Mouse (Mus musculus) hindbrain, postnatal 0 days (tissue): Measurements from ENCODE around the gene Hoxc8. TPM values are rescaled to one million over a fixed set of nuclear protein-coding genes. Genes with fewer than 3 reads are reported as not detected.
A peak's percentile ranks its signal among the peaks of the same experiment; 100 is the strongest.

Experiments used
- ATAC-seq: fragments of 200-750 bp; cut with Nextera tagmentation; 2 replicates; pipeline ENCODE4 v1.8.0; 2017; ENCODE audit warnings: mild to moderate bottlenecking, moderate TSS enrichment, moderate library complexity
- DNase-seq: peaks from one replicate; pipeline ENCODE4 v3.0.0-alpha.2; 2015; ENCODE audit warnings: low spot score
- H3K27ac ChIP-seq: fragments of 300-500 bp; sonication (generic); 2 replicates; pipeline ENCODE4 v1.5.1; 2014; ENCODE audit warnings: mild to moderate bottlenecking
- H3K27me3 ChIP-seq: fragments of 300-500 bp; sonication (generic); 2 replicates; pipeline ENCODE4 v1.6.1; 2014; ENCODE audit warnings: low read length, mixed read lengths; ENCODE audit not compliant: insufficient read depth
- H3K36me3 ChIP-seq: fragments of 300-500 bp; sonication (generic); 2 replicates; pipeline ENCODE4 v1.6.1; 2014; ENCODE audit warnings: low read length, mixed read lengths; ENCODE audit not compliant: insufficient read depth
- H3K4me1 ChIP-seq: fragments of 300-500 bp; sonication (generic); 2 replicates; pipeline ENCODE4 v1.6.1; 2014; ENCODE audit warnings: antibody characterized with exemption, low read length, mixed read lengths; ENCODE audit not compliant: insufficient read depth
- H3K4me2 ChIP-seq: fragments of 300-500 bp; sonication (generic); 2 replicates; pipeline ENCODE4 v1.6.1; 2014; ENCODE audit warnings: low read depth, mild to moderate bottlenecking, low read length, moderate library complexity, mixed read lengths
- H3K4me3 ChIP-seq: fragments of 300-500 bp; sonication (generic); 2 replicates; pipeline ENCODE4 v1.5.1; 2014; ENCODE audit warnings: low read length
- H3K9ac ChIP-seq: fragments of 300-500 bp; sonication (generic); replicated peaks from 2 replicates; pipeline ENCODE4 v1.6.1; 2014; ENCODE audit warnings: mild to moderate bottlenecking, low read length, moderate library complexity, mixed read lengths
- H3K9me3 ChIP-seq: fragments of 300-500 bp; sonication (generic); 2 replicates; pipeline ENCODE4 v1.6.1; 2016; ENCODE audit warnings: low read length, mixed read lengths
- CTCF ChIP-seq: IDR thresholded peaks from 2 replicates; pipeline ENCODE4 v1.5.1; 2016; ENCODE audit warnings: antibody characterized with exemption, control low read depth, low read depth
- WGBS: fragments of 180-500 bp; shearing (Covaris S2); extraction: QIAGEN DNeasy Blood & Tissue Kit; methylation state at CpG from one replicate; pipeline ENCODE4 v1.1.7; 2014; 5-methylcytosine and 5-hydroxymethylcytosine counted together
- polyA plus RNA-seq: library from polyadenylated mRNA; unstranded; fragments of >200 nt; fragmentation: Nextera tagmentation; extraction: Ambion mirVana; gene quantifications from 2 replicates; pipeline ENCODE4 v1.2.1, GENCODE M21; 2015
- total RNA-seq: library from RNA; depleted of rRNA; stranded (reverse); fragments of >200 nt; gene quantifications from 2 replicates; pipeline ENCODE4 v1.2.3, GENCODE M21; 2014

The Hoxc8 gene
- total and polyA plus RNA-seq, 2 experiments from 2014 or later, result 0.26 TPM; not detected in 1

DNA sequence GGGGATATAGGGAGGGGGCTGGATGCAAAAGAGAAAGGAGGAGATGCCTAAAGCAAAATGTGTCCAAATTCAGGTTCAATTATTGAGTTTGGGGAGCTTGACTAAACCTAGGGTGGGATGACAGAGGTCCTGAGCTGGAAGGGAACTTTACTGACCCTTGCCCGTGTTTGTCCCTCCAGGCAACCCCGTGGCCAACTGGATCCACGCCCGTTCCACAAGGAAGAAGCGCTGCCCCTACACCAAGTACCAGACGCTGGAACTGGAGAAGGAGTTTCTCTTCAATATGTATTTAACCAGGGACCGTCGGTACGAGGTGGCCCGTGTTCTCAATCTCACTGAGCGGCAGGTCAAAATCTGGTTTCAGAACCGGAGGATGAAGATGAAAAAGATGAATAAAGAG lies 6.7 kb upstream of the Hoxc8 start:
- WGBS, result 2% methylated on average over 12 of the region's 12 CpGs
- Histone ChIP-seq H3K27me3 (peaks cover 85% of the 10 kb centered on the region), H3K4me3 (no peak overlapping the region), H3K9ac (no peak overlapping the region), H3K4me2 (no peak overlapping the region), H3K27ac (no peak overlapping the region), H3K36me3 (no peaks in the 10 kb centered on the region), H3K4me1 (no peaks in the 10 kb centered on the region), H3K9me3 (no peaks in the 10 kb centered on the region)
- no peak for ATAC-seq
- no peak for TF ChIP-seq CTCF
- DNase-seq, result no peak

DNA sequence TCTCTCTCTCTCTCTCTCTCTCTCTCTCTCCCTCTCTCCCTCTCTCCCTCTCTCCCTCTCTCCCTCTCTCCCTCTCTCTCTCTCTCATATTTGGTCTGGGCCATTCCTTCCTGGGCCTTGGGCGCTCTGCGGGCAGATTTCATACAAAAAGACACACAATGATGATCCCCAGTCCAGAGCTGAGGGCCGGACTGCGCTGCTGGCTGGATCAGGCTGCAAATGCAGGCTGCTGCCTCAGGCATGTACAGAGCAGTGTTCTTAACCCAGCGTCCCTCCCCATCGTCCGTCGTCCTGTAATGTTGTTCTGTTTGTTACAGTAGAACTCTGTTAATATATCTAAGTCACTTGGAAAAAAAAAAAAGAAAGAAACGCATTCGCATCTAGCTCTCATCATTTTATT lies 5.9 kb upstream of the Hoxc8 start:
- H3K27ac ChIP-seq, result no peak overlapping the region
- H3K4me2 ChIP-seq, result no peak overlapping the region
- no peak overlapping the region for H3K9ac ChIP-seq
- H3K36me3 ChIP-seq, result no peaks in the 10 kb centered on the region
- WGBS, result 2% methylated on average over 10 of the region's 10 CpGs
- H3K4me1 ChIP-seq, result no peaks in the 10 kb centered on the region
- no peak overlapping the region for H3K4me3 ChIP-seq
- DNase-seq (no peak), ATAC-seq (no peak)
- H3K27me3 ChIP-seq, result peaks cover 85% of the 10 kb centered on the region
- no peak for TF ChIP-seq CTCF
- H3K9me3 ChIP-seq, result no peaks in the 10 kb centered on the region

DNA sequence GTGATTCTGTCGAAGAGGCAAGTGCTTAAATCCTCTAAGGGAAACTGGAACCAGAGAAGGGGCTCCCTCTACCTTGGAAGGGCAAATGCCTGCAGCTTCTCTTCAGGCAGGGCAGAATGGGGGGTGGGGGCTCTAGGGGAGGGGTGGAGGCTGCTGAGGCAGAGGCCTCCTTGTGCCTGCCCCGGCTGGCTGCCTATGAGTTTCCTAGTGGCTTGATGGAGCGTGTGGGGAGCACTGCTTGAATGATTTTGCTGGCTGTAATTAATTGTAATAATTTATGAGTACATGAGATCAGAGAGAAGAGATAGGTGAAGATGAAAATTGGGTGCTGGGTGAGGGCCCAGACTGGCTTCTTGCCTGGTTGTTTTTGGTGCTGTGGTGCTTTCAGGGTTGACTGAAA lies 5.5 kb upstream of the Hoxc8 start:
- DNase-seq (no peak), ATAC-seq (no peak)
- Histone ChIP-seq H3K9me3 (no peaks in the 10 kb centered on the region), H3K4me3 (no peak overlapping the region), H3K4me2 (no peak overlapping the region), H3K27me3 (peaks cover 85% of the 10 kb centered on the region), H3K9ac (no peak overlapping the region), H3K27ac (no peak overlapping the region), H3K4me1 (no peaks in the 10 kb centered on the region), H3K36me3 (no peaks in the 10 kb centered on the region)
- 6% methylated on average over 3 of the region's 3 CpGs for WGBS
- no peak for TF ChIP-seq CTCF

DNA sequence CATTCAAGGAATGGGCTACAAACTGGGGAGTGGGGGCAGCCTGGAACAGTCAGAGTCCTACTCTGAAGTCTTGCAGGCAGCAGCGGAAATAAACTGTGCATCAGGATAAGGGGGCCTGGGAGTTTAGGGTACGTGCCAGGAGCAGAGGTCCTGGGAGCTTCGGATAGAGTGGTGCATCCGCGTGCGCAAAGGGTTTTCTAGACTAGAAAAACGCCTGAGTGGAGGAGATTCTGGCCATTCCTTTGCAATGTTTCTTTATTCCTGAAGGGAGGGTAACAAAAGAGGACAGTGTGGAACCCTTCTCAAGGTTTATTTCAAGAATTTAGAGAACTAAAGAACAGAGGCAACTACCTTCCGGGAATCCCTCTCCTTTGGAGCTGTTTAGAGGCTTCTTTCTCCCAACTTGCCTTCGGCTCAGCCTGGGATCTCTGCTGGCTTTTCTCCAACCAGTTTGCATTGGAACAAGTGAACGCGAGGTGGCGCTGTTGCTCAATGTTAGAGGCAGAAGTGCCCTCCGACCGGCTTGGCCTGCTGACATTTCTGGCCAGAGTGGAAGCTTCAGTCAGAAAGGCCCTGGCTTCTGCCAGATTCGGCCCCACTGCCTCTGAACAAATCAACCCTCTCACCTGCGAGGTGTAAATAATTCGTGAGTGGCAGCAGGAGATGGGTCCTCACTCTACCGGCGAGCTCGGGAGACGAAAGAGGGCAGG lies 3.1 kb upstream of the Hoxc8 start:
- WGBS, result 4% methylated on average over 21 of the region's 21 CpGs
- H3K4me1 ChIP-seq, result no peaks in the 10 kb centered on the region

DNA sequence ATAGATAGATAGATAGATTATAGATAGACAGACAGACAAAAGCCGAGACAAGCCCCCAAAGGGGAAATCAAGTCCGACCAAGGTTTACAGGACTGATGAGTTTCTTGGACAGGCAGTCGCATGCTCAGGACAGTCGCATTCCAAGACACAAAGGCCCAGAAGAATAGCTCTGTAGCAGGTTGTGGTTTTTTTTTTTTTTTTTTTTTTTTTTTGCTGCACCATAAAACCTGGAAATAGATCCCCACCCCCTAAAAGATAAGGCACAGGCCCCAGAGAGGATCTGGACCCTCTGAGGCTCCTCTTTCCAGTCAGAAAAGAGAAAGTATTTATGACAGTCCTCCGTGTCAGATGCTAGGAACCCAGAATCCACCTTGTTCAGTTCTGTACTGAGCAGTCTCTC lies 2.3 kb upstream of the Hoxc8 start:
- DNase-seq, result no peak
- WGBS, result 25% methylated on average over 5 of the region's 5 CpGs
- Histone ChIP-seq H3K9ac (no peak overlapping the region), H3K36me3 (no peaks in the 10 kb centered on the region), H3K27ac (no peak overlapping the region), H3K4me1 (no peaks in the 10 kb centered on the region), H3K9me3 (no peaks in the 10 kb centered on the region), H3K4me3 (no peak overlapping the region), H3K4me2 (no peak overlapping the region), H3K27me3 (peaks cover 98% of the 10 kb centered on the region)
- ATAC-seq, result no peak
- no peak for TF ChIP-seq CTCF

More for the DNA sequence above, 3.1 kb upstream of the Hoxc8 start:
- Histone ChIP-seq H3K4me2 (no peak overlapping the region), H3K27ac (no peak overlapping the region), H3K36me3 (no peaks in the 10 kb centered on the region), H3K9ac (no peak overlapping the region), H3K4me3 (no peak overlapping the region), H3K9me3 (no peaks in the 10 kb centered on the region), H3K27me3 (peaks cover 98% of the 10 kb centered on the region)
- peak; percentile 93 for TF ChIP-seq CTCF
- ATAC-seq (peak; percentile 61; the same call in 1 of the 2 replicates), DNase-seq (peak; percentile 96)

DNA sequence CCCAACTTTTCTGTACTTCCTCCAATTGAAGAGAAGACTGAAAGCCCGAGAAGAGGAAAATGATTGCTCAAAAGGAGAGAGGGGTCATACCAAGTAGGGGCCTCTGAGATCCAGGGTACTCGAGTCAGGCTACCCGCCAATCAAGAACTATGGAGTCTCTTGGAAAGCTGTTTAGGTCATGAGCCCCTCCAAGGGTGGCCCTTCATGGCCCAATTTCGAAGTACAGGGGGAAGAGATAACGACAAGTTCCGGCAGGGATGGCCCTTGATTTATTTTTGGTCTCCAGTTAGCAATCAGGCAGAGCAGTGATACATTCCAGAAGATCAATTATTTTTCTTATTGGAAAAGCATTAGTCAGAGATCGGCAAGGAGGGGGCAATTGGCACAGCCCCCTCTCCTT lies 1.4 kb downstream of the Hoxc8 start:
- Histone ChIP-seq H3K4me3 (no peak overlapping the region), H3K9me3 (no peaks in the 10 kb centered on the region), H3K27me3 (peaks cover 92% of the 10 kb centered on the region), H3K4me1 (no peaks in the 10 kb centered on the region), H3K27ac (no peak overlapping the region), H3K4me2 (no peak overlapping the region), H3K36me3 (no peaks in the 10 kb centered on the region), H3K9ac (no peak overlapping the region)
- DNase-seq (no peak), ATAC-seq (no peak)
- TF ChIP-seq CTCF, result no peak
- 4% methylated on average over 7 of the region's 7 CpGs for WGBS

DNA sequence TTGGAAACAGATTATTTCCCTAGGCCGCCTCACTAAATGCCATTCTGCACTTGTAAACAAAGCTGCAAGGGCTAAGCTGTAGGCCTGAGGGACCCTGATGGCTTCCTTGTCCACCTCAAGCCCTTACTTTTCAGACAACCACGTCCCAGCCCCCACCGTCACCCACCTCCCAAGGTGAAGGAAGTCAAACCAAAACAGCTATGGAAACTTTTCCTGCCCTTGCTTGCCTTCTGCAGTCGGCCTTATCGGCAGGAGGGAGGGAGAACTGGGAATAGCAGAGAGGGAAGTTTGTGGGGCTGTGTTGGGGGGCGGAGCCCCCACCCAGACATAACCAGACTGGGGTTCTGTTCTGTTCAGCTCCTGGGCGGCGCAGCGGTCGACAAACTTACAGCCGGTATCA lies 1.8 kb downstream of the Hoxc8 start:
- Histone ChIP-seq H3K4me1 (no peaks in the 10 kb centered on the region), H3K27ac (no peak overlapping the region), H3K27me3 (peaks cover 91% of the 10 kb centered on the region), H3K4me2 (no peak overlapping the region), H3K9me3 (no peaks in the 10 kb centered on the region), H3K36me3 (no peaks in the 10 kb centered on the region), H3K9ac (no peak overlapping the region), H3K4me3 (no peak overlapping the region)
- ATAC-seq (no peak), DNase-seq (no peak)
- WGBS, result 1% methylated on average over 11 of the region's 11 CpGs
- no peak for TF ChIP-seq CTCF
